ENCODE assay signal across 26 mouse cellular contexts in genomic region chr17:35717080-35717479, GRCm38 (mm10). TPM values are rescaled to one million over a fixed set of nuclear protein-coding genes. Genes with fewer than 3 reads are reported as not detected.
"Had no signal": no experiment of that assay in that cellular context is flagged by ENCODE, and none has a peak within 500 bp of the region (broad histone marks: within the 10 kb centered on the region; RNA-seq: fewer than 3 reads in every experiment).

No protein-coding gene starts in this region.

- H3K27ac ChIP-seq: heart, adult 2 months; heart, embryonic 13.5 days; heart, embryonic 15.5 days; hindbrain, embryonic 13.5 days; hindbrain, embryonic 15.5 days; hindbrain, postnatal 0 days; kidney, embryonic 15.5 days; limb, embryonic 13.5 days; limb, embryonic 15.5 days; liver, embryonic 12.5 days had no signal

- H3K4me2 ChIP-seq: heart, embryonic 11.5 days; heart, embryonic 13.5 days; heart, embryonic 15.5 days; hindbrain, embryonic 13.5 days; hindbrain, embryonic 15.5 days; kidney, embryonic 15.5 days; limb, embryonic 13.5 days; limb, embryonic 15.5 days; liver, embryonic 12.5 days had no signal

- H3K9me3 ChIP-seq: heart, embryonic 13.5 days; heart, embryonic 15.5 days; hindbrain, embryonic 13.5 days; hindbrain, embryonic 15.5 days; kidney, embryonic 15.5 days; limb, embryonic 13.5 days; limb, embryonic 15.5 days; liver, embryonic 12.5 days had no signal

- H3K4me3 ChIP-seq: heart, adult 2 months; heart, embryonic 13.5 days; heart, embryonic 15.5 days; hindbrain, embryonic 13.5 days; hindbrain, embryonic 15.5 days; kidney, embryonic 15.5 days; limb, embryonic 13.5 days; limb, embryonic 15.5 days; liver, embryonic 12.5 days had no signal

- H3K4me1 ChIP-seq: liver, embryonic 12.5 days had no signal

- H3K9ac ChIP-seq: heart, embryonic 13.5 days; heart, embryonic 15.5 days; hindbrain, embryonic 13.5 days; hindbrain, embryonic 15.5 days; kidney, embryonic 15.5 days; limb, embryonic 13.5 days; limb, embryonic 15.5 days; liver, embryonic 12.5 days had no signal

- ATAC-seq: hindbrain, postnatal 0 days; intestine, embryonic 16.5 days; liver, embryonic 12.5 days had no signal

- H3K36me3 ChIP-seq: heart, embryonic 15.5 days; hindbrain, embryonic 13.5 days; hindbrain, embryonic 15.5 days; kidney, embryonic 15.5 days; limb, embryonic 13.5 days; limb, embryonic 15.5 days; liver, embryonic 12.5 days had no signal

- DNase-seq: gastrocnemius, postnatal 14 days; gastrocnemius, postnatal 36 days; heart, adult 11 months; heart, adult 2 months; heart, postnatal 14 days; heart, postnatal 36 days; kidney, adult 11 months; kidney, adult 2 months; kidney, adult 9 months; kidney, postnatal 14 days; kidney, postnatal 36 days; layer of hippocampus, adult 9-11 months; layer of hippocampus, postnatal 36 days; left cerebral cortex, postnatal 4 days had no signal

- H3K27me3 ChIP-seq: heart, embryonic 13.5 days; heart, embryonic 15.5 days; hindbrain, embryonic 13.5 days; hindbrain, embryonic 15.5 days; kidney, embryonic 15.5 days; limb, embryonic 13.5 days; limb, embryonic 15.5 days had no signal

RNA-seq across cellular contexts. Expression of gene Ddr1, which starts 12.7 kb away (rescaled TPM):
- total RNA-seq: hematopoietic stem cell, adult 5-6 weeks had no signal
